Mouse (Mus musculus) ES-CJ7 (cell line): Measurements from ENCODE around the gene Tmcc3.
A peak's percentile ranks its signal among the peaks of the same experiment; 100 is the strongest.

Source experiments
- DNase-seq: peaks from one replicate; pipeline ENCODE4 v3.0.0; 2011; ENCODE audit warnings: low read depth, low spot score

The Tmcc3 gene

DNA sequence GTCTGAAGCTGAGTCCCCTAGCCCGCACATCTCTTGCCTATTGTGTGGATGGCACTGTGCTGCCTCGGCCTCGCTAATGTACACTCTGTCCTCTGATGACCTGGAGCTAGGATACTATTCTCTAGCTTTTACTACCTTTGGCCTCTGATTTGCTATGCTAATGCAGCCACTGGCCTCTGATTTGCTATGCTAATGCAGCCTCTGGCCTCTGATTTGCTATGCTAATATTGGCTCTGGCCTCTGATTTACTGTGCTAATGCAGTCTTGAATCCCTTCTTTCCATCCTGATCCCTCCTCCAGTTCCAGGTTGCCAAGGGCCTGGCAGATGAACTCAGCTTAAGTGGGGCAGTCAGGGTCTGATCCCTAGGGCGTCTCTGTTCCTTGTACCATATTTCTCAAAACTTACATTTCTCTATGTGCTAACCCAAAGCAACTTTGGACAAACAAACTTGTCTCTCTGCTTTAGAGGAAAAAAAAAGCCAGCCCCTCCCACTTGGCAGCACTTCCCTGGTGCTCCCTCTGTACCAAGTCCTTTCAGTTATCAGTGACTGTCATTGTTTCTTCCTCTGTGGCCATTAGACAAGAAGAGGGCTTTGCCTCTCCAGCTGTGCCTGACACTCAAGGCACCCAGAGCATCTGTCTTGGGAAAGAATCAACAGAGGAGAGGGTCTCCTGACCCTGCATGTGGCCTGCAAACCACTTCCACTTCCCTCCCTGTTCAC is 237.9 kb downstream of the Tmcc3 start:
- DNase-seq: no peak

DNA sequence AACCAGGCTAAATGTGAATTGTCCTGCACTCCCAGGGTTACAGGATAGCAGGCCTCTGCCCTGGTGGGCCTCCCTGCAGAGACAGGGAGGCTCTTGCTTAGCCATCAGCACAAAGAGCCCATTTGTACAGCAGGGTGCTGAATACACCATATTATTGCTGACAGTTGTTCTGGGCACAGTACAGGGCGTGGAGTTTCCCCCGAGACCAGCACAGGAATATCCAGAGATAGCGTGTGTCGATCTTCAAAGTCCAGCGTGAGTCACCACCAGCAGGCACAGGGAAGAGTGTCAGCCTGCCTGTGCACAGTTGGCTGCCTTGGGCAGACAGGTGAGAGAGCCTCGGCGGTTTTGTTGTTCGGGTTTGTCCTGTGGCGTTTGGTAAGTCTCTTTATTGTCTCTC is 238.9 kb downstream of the Tmcc3 start:
- DNase-seq: no peak

- no peak for DNase-seq
These were observed 239.3 kb downstream of the Tmcc3 start for GRCm38 (mm10) chr10:94551065-94551464.

DNA sequence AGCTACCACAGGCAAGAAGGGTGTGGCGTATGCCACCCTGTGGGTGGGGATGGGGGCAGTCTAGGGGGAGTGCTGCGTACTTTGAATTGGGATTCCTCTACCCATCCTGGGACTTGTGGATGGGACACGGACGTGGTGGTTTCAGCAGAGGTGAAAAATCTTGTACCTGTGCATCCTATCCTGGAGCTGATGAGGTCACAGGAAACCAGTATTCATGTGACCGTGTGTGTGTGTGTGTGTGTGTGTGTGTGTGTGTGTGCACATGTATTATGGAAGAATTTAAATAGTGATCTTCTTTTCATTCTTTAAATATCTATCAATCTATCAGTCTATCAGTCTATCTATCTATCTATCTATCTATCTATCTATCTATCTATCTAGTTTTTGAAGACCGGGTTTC is 239.8 kb downstream of the Tmcc3 start:
- DNase-seq: no peak

- no peak for DNase-seq
These were observed 240.3 kb downstream of the Tmcc3 start for GRCm38 (mm10) chr10:94551924-94552523.

GRCm38 (mm10) chr10:94555394-94555793 is 243.6 kb downstream of the Tmcc3 start:
- no peak for DNase-seq

DNA sequence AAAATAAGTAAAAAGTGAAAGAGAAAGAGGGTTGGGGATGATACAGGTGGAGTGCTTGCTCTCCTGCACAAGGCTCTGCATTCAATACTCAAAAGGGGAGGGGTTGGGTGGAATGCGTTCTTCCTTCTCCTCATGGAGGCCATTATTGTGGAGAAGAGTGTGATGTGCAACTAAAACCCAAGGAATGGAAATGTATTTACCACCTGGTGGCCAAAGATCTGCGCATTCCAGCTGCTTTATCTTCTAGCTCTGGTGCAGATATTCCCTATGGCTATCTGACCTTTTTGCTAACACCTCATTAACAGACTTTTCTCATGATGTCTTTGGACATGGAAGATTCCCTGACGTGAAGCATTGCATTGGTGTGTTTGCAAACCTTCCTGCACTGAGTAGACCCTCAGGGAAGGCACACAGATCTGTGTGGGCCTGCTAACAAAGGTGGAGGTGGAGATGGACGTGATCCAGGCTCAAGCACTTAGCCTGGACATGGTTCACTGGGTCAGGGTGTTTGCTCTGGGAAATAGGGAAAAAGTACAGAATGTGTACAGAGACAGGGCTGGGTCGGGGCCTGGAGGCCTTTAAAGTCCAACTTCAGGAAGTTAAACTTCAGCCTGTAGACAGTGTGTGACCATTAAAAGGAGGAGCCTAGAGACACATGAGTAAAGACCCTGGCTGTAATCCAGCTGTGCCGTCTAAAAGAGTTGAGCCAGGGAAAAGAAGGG is 245.8 kb downstream of the Tmcc3 start:
- no peak for DNase-seq

GRCm38 (mm10) chr10:94558826-94559225 is 247.1 kb downstream of the Tmcc3 start:
- no peak for DNase-seq

DNA sequence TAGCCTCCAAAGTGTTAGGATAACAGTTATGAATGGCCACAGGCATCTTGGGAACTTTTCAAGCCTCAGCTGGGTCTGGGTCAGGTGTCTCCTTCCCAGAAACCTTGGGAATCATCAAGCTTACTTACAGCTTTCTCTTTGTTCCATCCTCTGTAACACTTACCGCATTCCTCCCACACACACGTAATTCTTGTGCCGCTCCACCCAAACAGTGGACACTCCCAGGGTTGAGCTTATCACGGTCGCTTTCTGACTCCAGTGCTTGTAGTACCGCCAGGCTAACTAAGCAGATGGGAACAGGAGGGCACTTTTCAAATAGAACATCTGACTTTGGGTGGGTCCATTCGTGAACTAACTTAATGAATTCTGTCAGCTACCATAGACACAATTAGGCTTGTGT is 249.6 kb downstream of the Tmcc3 start:
- DNase-seq: no peak

DNA sequence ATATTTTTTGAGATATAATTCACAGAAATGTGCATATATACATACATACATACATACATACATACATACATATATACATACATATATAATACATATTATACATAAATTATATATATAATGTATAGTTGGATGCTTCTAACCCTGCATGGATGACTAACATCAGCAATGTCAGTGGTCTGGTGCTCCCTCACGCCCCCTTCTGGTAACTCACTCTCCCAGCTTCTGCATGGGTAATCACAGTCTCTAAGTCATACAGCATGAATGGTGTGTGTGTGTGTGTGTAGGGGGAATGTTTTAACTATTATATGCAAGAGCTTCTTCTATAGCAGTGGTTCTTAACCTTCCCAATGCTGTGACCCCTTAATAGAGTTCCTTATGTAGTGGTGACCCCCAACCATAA is 250.4 kb downstream of the Tmcc3 start:
- no peak for DNase-seq

DNA sequence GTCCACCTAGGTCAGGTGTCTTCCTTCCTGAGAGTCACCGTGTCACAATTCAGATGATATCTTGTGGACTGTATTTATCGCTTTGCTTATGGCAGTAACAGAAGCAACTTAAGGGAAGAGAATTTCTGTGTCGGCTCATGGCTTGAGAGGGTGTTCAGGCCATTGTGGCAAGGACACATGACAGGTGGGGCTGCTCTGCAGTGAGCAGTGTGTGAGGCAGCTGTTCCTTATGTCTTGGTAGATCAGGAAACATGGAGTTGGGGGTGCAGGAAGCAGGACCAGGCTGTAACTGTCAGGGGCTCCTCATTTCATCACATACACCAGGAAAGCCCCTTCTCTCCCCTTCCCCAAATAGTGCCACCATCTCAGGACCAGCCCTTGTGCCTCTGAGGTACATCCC is 251.2 kb downstream of the Tmcc3 start:
- no peak for DNase-seq

- DNase-seq: no peak
These were observed 253.9 kb downstream of the Tmcc3 start for GRCm38 (mm10) chr10:94565410-94566221.

DNA sequence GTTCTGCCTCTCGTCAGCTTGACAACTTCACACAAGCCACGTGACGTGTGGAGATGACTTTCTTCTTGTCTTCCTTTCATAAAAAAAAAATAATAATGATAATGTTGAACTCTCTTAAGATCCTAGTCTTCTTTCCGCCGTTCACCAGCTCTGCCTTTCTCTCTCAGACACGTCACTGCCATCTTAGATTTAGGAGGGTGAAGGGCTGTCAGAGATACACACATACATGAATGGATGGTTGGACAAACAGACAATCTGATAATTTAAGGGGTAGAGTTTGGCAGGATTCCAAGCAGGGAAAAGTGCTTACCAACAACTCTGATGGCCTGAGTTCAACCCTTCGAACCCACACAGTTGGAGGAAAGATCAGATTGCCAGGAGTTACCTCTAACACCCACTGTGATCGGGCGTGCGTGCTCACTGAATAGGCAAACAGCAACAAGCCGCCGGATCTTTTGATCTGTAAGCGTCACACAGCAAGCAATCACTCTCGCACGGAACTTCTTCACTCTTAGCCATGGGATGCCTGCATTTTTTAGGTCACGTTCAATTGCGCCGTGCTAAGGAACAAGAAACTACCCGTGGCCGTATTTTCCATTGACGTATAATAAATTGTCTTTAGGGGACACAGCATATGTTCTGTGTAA is 254.6 kb downstream of the Tmcc3 start:
- DNase-seq: no peak

DNA sequence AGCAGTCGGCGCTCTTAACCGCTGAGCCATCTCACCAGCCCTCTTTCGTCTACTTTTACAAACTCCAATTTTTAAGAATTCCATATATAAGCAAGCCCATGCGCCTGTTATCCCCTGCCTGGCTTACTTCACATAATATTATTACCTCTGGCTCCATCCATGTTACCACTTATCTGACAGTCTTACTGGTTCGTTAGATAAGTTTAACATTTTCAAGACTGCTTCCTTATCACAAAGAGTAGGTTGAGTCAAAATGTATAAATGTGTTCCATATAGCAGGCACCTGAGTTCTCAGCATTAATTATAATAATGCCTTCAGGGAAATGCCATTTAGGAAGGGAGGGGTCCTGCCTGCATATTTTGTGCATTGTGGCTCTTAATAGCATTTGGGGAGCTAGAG is 255.5 kb downstream of the Tmcc3 start:
- DNase-seq: no peak

GRCm38 (mm10) chr10:94567915-94568314 is 256.2 kb downstream of the Tmcc3 start:
- no peak for DNase-seq

- no peak for DNase-seq
These were observed 257.1 kb downstream of the Tmcc3 start for GRCm38 (mm10) chr10:94568867-94569266.

GRCm38 (mm10) chr10:94569731-94570130 is 258.0 kb downstream of the Tmcc3 start:
- DNase-seq: no peak

DNA sequence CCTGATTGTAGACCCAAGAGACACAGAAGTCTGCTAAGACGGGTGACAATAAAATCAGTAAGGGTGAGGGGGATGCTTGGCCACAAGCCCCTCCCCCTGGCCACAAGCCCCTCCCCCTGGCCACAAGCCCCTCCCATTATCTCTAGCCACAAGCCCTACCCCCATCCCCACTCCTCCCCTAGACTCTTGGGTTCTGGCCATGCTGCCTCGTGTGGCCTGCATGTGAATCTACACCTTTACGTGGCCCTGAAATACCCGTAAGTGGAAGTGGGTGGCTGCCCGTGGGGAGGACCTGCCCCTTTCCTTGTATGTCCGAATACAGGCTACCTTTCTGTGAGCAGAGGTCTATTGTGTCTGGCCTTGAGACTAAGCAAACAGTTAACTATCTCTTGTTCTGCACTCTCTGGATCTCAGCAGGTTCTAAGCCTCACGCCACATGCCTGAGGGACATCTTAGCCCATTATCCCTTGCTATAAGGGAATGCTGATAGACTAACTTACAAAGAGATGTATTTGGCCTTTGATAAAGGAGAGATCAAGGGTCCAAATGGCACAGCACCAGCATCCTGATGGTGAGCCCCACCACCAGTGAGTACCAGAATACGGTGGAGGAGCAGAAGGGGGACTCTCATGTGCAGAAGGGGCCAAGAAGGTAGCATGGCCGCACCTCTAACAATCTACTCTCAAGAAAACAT is 260.3 kb downstream of the Tmcc3 start:
- peak; percentile 78 for DNase-seq

DNA sequence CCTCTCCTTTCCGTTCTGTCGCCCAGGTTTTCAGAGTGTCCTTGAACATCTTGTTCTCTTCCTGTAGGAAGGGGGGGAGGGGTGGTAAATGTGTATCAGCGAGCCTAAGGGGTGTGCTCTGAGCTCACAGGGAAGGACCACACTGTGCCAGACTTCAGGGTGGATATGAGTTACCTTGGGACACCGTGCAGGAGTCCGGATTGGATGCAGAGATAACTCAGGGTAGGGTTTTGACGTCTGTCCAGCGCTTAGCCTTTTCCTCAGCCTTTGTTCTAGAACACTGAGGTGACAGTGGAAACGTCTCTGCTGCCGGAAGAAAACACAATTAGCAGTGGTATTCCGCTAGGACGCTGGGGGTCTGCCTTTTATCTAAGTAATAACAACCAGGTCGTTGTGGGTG is 261.0 kb downstream of the Tmcc3 start:
- DNase-seq: no peak

DNA sequence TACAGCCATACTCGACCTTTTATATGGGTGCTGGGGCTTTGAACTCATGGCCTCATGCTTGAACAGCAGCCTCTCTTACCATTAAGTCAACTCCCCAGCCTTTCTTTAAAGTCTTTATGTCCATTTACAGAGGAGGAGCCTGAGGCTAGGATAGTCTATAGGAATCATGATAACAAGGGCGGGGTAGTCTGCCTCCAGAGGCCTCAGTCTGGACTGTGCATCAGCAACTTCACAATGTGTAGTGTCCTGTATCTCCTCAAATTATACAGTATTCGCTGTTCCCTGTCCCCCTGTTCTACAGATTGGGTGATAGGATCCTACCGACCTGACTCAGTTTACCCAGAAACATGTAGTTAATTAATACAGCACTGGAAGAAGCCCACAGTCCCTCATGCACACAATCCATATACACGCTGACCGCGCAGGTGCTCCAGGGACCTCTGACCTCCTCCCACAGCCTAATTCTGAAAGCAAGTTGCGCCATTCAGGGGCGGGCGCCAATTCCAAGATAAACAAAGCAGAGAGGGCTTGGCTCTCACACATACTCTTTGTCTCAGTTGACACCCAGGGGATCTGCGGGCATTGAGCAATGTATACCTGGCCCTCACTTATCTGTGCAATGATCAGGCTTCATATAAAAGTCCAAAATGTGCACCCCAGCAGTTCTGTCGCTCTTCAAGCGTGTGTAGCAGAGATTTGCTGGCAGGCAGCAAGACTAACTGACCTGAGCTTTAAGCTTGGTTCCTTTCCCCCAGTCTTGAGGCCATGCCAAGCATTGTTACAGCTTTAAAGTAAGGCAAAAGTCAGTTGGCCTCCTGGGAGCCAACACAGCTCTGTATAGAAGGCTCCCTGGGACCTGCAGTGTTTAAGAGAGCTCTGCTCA is 262.9 kb downstream of the Tmcc3 start:
- DNase-seq: no peak
